Mouse (Mus musculus): ENCODE results near the gene Gm20388. TPM values are rescaled to one million over a fixed set of nuclear protein-coding genes. Genes with fewer than 3 reads are reported as not detected.

Gm20388 gene
- total RNA-seq, 2 experiments from 2014 or later, result 18.5 to 23.8 TPM

DNA sequence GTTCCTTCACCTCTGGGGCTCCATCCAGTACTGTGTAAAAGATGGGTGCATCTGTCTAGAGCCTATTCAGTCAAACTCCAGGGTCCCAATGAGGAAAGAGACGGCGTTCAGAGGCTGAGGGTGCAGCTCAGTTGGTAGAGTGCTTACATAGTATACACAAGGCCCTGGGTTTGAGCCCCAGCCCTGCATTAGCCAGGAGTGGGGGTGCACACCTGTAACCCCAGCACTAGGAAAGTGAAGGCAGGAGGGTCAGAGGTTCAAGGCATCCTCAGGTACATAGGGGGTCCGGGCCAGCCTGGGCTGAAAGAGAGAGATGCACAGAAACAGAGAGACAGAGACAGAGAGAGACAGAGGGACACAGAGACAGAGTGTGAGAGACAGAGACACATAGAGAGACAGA lies 302.6 kb downstream of the Gm20388 start:
- no peak for ATAC-seq (replicated peaks; ENCODE audit: poor library complexity, severe bottlenecking)

GRCm38 (mm10) chr8:120213939-120214338 lies 303.3 kb downstream of the Gm20388 start:
- ATAC-seq (replicated peaks; ENCODE audit: poor library complexity, severe bottlenecking), result no peak

- ATAC-seq (replicated peaks; ENCODE audit: poor library complexity, severe bottlenecking), result no peak
Observed at GRCm38 (mm10) chr8:120215416-120216141, 304.9 kb downstream of the Gm20388 start.

- peak; percentile 74 for ATAC-seq (replicated peaks; ENCODE audit: poor library complexity, severe bottlenecking)
Observed at GRCm38 (mm10) chr8:120216855-120217830, 306.5 kb downstream of the Gm20388 start.

GRCm38 (mm10) chr8:120222548-120222947 lies 311.9 kb downstream of the Gm20388 start:
- ATAC-seq (replicated peaks; ENCODE audit: poor library complexity, severe bottlenecking), result no peak

DNA sequence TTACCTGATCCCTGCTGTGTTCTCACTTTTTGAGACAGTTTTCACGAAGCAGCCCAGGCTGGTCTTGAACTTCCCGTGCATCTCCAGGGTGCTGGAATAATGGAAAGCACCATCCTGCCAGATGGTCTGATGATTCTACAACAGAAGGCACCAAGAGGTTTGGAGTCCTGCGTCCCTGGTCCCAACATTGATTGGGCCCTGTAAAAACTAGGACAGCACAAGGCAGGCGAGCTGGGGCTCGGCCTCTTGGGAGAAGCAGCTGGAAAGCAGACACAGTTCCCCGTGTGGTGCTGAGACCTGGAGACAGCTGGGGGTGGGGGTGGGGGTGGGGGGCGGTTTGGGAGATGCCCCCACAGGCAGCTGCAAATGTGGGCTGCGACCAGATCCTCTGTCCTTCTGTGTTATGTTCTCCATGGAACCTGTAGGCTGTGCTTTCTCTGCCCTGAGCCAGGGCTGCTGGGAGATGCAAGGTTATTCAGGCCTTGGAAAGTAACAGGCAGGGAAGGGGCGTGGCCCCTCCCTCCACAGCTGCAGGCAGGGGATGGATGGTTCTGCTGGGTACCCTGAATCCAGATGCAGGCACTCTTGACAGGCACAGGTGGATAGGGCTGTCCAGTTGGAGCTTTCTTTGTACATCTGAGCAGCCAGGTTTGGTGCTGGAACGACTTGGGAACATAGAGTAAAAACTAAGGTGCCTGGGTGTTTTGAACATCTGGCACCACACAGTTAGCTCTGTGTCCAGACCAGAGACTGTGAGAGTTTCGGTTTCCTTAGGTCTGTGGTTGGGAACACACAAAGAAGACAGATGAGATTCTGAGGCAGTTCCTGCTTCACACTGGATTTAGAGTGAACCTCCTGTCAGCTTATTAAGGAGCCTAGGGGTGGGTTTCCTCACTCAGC lies 314.1 kb downstream of the Gm20388 start:
- ATAC-seq (replicated peaks; ENCODE audit: poor library complexity, severe bottlenecking), result peak; percentile 26; the same call in 1 of the 2 replicates

GRCm38 (mm10) chr8:120225421-120226151 lies 314.9 kb downstream of the Gm20388 start:
- peak; percentile 28 for ATAC-seq (replicated peaks; ENCODE audit: poor library complexity, severe bottlenecking)

GRCm38 (mm10) chr8:120226700-120227577 lies 316.3 kb downstream of the Gm20388 start:
- no peak for ATAC-seq (replicated peaks; ENCODE audit: poor library complexity, severe bottlenecking)

GRCm38 (mm10) chr8:120227578-120227876 lies 316.9 kb downstream of the Gm20388 start:
- ATAC-seq (replicated peaks; ENCODE audit: poor library complexity, severe bottlenecking), result no peak

DNA sequence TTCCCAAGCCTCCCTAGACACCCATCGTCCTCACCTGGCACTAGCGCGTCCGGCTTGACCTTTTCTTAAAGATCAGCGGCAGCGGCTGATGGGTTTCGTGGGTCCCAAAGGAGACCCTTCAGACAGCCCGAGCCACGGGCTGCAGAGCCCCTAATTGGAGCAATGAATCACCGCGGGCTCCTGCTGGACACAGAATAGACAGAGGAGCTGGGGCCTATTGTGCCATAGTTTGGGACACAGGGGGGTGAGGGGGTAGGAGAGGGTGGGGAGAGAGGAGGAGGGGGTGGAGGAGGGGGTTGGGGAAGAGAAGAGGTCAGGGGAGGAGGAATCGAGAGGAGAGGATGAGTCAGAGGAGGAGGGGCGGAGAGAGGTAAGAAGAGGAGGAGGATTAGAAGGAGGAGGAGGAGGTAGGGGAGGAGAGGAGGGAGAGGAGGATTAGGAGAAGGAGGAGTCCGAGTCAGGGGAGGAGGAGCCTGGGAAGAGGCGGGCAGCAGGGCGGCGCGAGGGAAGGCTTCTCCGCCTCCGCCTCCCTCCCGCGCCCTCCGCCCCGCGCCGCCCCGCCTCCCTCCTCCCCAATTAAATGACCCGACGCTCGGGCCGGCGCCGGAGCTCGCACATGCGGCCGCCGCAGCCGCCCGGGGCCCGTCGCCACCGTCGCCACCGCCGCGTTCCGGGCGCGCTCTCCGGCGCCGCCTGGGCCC lies 317.4 kb downstream of the Gm20388 start, which contains the start of gene Gse1:
TSS of gene Gse1 (plus strand) at position 566 of the 701 bp plus-strand sequence.
- peak; percentile 52 for ATAC-seq (replicated peaks; ENCODE audit: poor library complexity, severe bottlenecking)

DNA sequence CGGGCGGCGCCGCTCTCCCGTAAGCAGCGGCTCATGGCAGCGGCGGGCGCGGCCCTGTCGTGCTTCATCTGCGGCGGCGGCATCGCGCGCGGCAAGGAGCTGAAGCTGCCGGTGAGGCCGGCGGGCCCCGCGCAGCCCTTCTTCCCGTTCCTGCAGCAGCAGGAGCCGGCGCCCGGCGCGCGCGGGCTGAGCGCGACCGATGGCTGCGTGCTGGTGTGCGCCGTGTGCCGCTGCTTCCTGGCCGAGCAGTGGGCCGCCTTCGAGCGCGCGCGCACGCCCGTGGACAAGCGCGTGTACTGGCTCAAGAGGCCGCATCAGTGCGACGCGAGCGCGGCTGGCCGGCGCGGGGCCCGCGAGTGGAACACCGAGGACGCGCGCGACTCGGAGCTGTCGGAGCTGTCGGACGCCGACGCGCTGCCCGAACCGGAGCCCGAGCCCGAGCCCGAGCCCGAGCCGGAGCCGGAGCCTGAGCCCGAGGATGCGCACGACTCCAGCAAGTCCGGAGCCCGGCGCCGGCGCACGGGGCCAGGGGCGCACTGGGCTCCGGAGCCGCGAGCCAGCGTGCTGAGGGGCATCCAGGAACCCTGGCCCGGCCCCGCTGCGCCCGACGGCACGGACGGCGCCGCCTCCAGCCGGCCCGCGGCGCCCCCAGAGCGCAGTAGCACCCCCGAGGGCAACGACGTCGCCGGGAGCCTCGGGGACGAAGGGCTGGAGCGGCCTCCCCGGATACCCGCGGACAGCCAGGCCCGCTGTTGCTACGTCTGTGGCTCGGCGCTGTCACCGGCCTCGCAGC lies 318.3 kb downstream of the Gm20388 start:
- ATAC-seq (replicated peaks; ENCODE audit: poor library complexity, severe bottlenecking), result no peak

- peak; percentile 3; the same call in 1 of the 2 replicates for ATAC-seq (replicated peaks; ENCODE audit: poor library complexity, severe bottlenecking)
Observed at GRCm38 (mm10) chr8:120229574-120229916, 318.9 kb downstream of the Gm20388 start.

DNA sequence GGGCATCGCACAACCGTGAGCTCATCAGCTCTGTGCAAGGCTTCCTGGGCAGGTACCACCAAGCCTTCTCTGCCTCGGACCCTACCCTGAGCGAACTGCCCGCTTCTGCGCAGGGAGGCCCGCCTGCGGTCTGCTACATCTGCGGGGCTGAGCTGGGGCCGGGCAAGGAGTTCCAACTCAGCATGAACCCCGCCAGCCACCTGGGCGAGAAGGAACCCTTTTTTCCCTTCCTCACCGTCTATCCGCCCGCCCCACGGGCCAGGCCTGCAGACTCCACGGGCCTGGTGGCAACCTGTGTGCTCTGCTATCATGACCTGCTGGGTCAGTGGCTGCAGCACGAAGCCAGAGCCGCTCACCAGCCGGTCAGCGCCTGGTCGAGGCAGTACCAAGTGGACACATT lies 319.4 kb downstream of the Gm20388 start:
- no peak for ATAC-seq (replicated peaks; ENCODE audit: poor library complexity, severe bottlenecking)

GRCm38 (mm10) chr8:120230715-120231614 lies 320.3 kb downstream of the Gm20388 start:
- peak; percentile 7; the same call in 1 of the 2 replicates for ATAC-seq (replicated peaks; ENCODE audit: poor library complexity, severe bottlenecking)

GRCm38 (mm10) chr8:120231870-120232269 lies 321.2 kb downstream of the Gm20388 start:
- no peak for ATAC-seq (replicated peaks; ENCODE audit: poor library complexity, severe bottlenecking)

DNA sequence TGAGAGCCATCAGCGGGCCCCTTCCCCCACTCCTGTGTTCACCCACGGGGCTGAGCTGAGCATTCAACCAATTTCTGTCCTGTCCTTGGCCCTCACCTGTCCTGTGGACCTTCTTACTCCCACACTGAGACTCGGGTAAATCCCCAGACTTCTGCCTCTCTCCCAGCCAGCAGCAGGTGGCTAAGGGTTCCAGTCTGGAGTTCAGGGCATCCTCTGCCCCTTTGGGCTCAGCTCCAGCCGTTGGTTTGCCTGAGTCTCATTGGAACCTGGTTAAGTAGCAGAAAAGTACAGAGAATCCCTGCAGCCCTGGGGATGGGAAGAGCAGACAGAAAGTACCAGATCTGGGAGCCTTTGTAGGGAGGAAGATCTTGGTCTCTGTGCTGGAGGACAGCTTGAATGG lies 321.8 kb downstream of the Gm20388 start:
- ATAC-seq (replicated peaks; ENCODE audit: poor library complexity, severe bottlenecking), result no peak
